Mouse (Mus musculus) lung, embryonic 16.5 days (tissue): ENCODE results near the gene Kpna7. TPM values are rescaled to one million over a fixed set of nuclear protein-coding genes. Genes with fewer than 3 reads are reported as not detected.
"Not testable (repeated sequence)": the region's sequence is repeated elsewhere in the genome, so short reads cannot be mapped to it uniquely, and the experiment has no call there.

Experiments
- ATAC-seq: fragments of 200-750 bp; cut with Nextera tagmentation; 2 replicates; pipeline ENCODE4 v1.8.0; 2017; ENCODE audit warnings: low read depth, mild to moderate bottlenecking, moderate library complexity
- H3K27ac ChIP-seq: fragments of 300-500 bp; sonication (generic); 2 replicates; pipeline ENCODE4 v1.5.1; 2014; ENCODE audit warnings: mild to moderate bottlenecking, control low read depth, low read length
- H3K27me3 ChIP-seq: fragments of 300-500 bp; sonication (generic); 2 replicates; pipeline ENCODE4 v1.6.1; 2014; ENCODE audit warnings: low read depth, low read length, mixed read lengths; ENCODE audit not compliant: control insufficient read depth, insufficient read depth
- H3K36me3 ChIP-seq: fragments of 300-500 bp; sonication (generic); 2 replicates; pipeline ENCODE4 v1.6.1; 2014; ENCODE audit warnings: low read length; ENCODE audit not compliant: control insufficient read depth, insufficient read depth
- H3K4me1 ChIP-seq: fragments of 300-500 bp; sonication (generic); replicated peaks from 2 replicates; pipeline ENCODE4 v1.6.1; 2014; ENCODE audit warnings: low read length, mixed read lengths; ENCODE audit not compliant: control insufficient read depth, insufficient read depth
- H3K4me2 ChIP-seq: fragments of 300-500 bp; sonication (generic); 2 replicates; pipeline ENCODE4 v1.6.1; 2014; ENCODE audit warnings: low read depth, low read length, control low read depth
- H3K4me3 ChIP-seq: fragments of 300-500 bp; sonication (generic); 2 replicates; pipeline ENCODE4 v1.5.1; 2014; ENCODE audit warnings: mild to moderate bottlenecking, low read length, control low read depth
- H3K9ac ChIP-seq: fragments of 300-500 bp; sonication (generic); 2 replicates; pipeline ENCODE4 v1.6.1; 2014; ENCODE audit warnings: low read length, control low read depth
- H3K9me3 ChIP-seq: fragments of 300-500 bp; sonication (generic); 2 replicates; pipeline ENCODE4 v1.6.1; 2016; ENCODE audit warnings: low read length; ENCODE audit not compliant: control insufficient read depth
- WGBS: fragments of 180-500 bp; shearing (Covaris S2); extraction: QIAGEN DNeasy Blood & Tissue Kit; methylation state at CpG from one replicate; pipeline ENCODE4 v1.1.7; 2014; 5-methylcytosine and 5-hydroxymethylcytosine counted together
- polyA plus RNA-seq: library from polyadenylated mRNA; unstranded; fragments of >200 nt; fragmentation: Nextera tagmentation; extraction: Ambion mirVana; gene quantifications from 2 replicates; pipeline ENCODE4 v1.2.1, GENCODE M21; 2015

Kpna7 gene
- polyA plus RNA-seq, 1 experiment from 2014 or later = not detected

GRCm38 (mm10) chr5:145020254-145020653 is 63.6 kb downstream of the Kpna7 start:
- not testable (repeated sequence) for H3K4me2 ChIP-seq, H3K4me1 ChIP-seq, H3K4me3 ChIP-seq, H3K27ac ChIP-seq, H3K9me3 ChIP-seq, H3K36me3 ChIP-seq, H3K9ac ChIP-seq, H3K27me3 ChIP-seq, ATAC-seq
- WGBS = 0% methylated on average over 1 of the region's 1 CpGs

- H3K27me3 ChIP-seq, ATAC-seq, H3K9ac ChIP-seq, H3K9me3 ChIP-seq, H3K4me3 ChIP-seq, H3K4me2 ChIP-seq, H3K27ac ChIP-seq, H3K36me3 ChIP-seq, H3K4me1 ChIP-seq: not testable (repeated sequence)
- 35% methylated on average over 2 of the region's 2 CpGs for WGBS
These were observed 67.1 kb downstream of the Kpna7 start for GRCm38 (mm10) chr5:145016761-145017160.

GRCm38 (mm10) chr5:145014278-145014677 is 69.6 kb downstream of the Kpna7 start:
- 80% methylated on average over 1 of the region's 1 CpGs for WGBS
- Histone ChIP-seq H3K4me1 (no peaks in the 10 kb centered on the region), H3K9ac (no peak overlapping the region), H3K4me2 (no peak overlapping the region), H3K27ac (no peak overlapping the region), H3K9me3 (no peaks in the 10 kb centered on the region), H3K4me3 (no peak overlapping the region), H3K27me3 (no peaks in the 10 kb centered on the region), H3K36me3 (no peaks in the 10 kb centered on the region)
- no peak for ATAC-seq

- no peak for ATAC-seq
- Histone ChIP-seq H3K4me2 (no peak overlapping the region), H3K36me3 (no peaks in the 10 kb centered on the region), H3K27ac (no peak overlapping the region), H3K4me3 (no peak overlapping the region), H3K4me1 (no peaks in the 10 kb centered on the region), H3K9me3 (no peaks in the 10 kb centered on the region), H3K9ac (no peak overlapping the region), H3K27me3 (no peaks in the 10 kb centered on the region)
- 81% methylated on average over 15 of the region's 15 CpGs for WGBS
These were observed 74.8 kb downstream of the Kpna7 start for GRCm38 (mm10) chr5:145008878-145009659.

- Histone ChIP-seq H3K36me3 (no peaks in the 10 kb centered on the region), H3K9me3 (no peaks in the 10 kb centered on the region), H3K27me3 (no peaks in the 10 kb centered on the region), H3K4me2 (no peak overlapping the region), H3K4me3 (no peak overlapping the region), H3K27ac (no peak overlapping the region), H3K4me1 (no peaks in the 10 kb centered on the region), H3K9ac (no peak overlapping the region)
- no peak for ATAC-seq
- WGBS = 67% methylated on average over 6 of the region's 6 CpGs
These were observed 78.2 kb downstream of the Kpna7 start for GRCm38 (mm10) chr5:145005596-145005995.

GRCm38 (mm10) chr5:145004495-145004894 is 79.3 kb downstream of the Kpna7 start:
- no peak for ATAC-seq
- Histone ChIP-seq H3K4me1 (no peaks in the 10 kb centered on the region), H3K27me3 (no peaks in the 10 kb centered on the region), H3K9ac (no peak overlapping the region), H3K36me3 (no peaks in the 10 kb centered on the region), H3K9me3 (no peaks in the 10 kb centered on the region), H3K4me2 (no peak overlapping the region), H3K27ac (no peak overlapping the region), H3K4me3 (no peak overlapping the region)
- WGBS = 39% methylated on average over 9 of the region's 9 CpGs

- no peaks in the 10 kb centered on the region for H3K36me3 ChIP-seq
- no peak overlapping the region for H3K27ac ChIP-seq
- no peak overlapping the region for H3K4me2 ChIP-seq
- H3K4me1 ChIP-seq = no peaks in the 10 kb centered on the region
- H3K4me3 ChIP-seq = no peak overlapping the region
- 93% methylated on average over 3 of the region's 3 CpGs for WGBS
- ATAC-seq = no peak
- no peaks in the 10 kb centered on the region for H3K9me3 ChIP-seq
- no peaks in the 10 kb centered on the region for H3K27me3 ChIP-seq
- no peak overlapping the region for H3K9ac ChIP-seq
These were observed 80.5 kb downstream of the Kpna7 start for GRCm38 (mm10) chr5:145003362-145003761.

GRCm38 (mm10) chr5:144998491-144998890 is 85.3 kb downstream of the Kpna7 start:
- Histone ChIP-seq H3K36me3 (no peaks in the 10 kb centered on the region), H3K27me3 (no peaks in the 10 kb centered on the region), H3K4me3 (no peak overlapping the region), H3K4me1 (no peaks in the 10 kb centered on the region), H3K9me3 (no peaks in the 10 kb centered on the region), H3K9ac (no peak overlapping the region), H3K4me2 (no peak overlapping the region), H3K27ac (no peak overlapping the region)
- ATAC-seq = no peak
- 40% methylated on average over 2 of the region's 2 CpGs for WGBS

- no peak overlapping the region for H3K27ac ChIP-seq
- no peak overlapping the region for H3K4me2 ChIP-seq
- H3K4me3 ChIP-seq = no peak overlapping the region
- H3K4me1 ChIP-seq = no peaks in the 10 kb centered on the region
- H3K27me3 ChIP-seq = no peaks in the 10 kb centered on the region
- H3K9me3 ChIP-seq = no peaks in the 10 kb centered on the region
- ATAC-seq = no peak
- WGBS = 71% methylated on average over 5 of the region's 5 CpGs
- H3K9ac ChIP-seq = no peak overlapping the region
- H3K36me3 ChIP-seq = no peaks in the 10 kb centered on the region
These were observed 93.3 kb downstream of the Kpna7 start for GRCm38 (mm10) chr5:144990481-144990880.
